Mouse (Mus musculus): ENCODE data around the gene Erbb3. TPM values are rescaled to one million over a fixed set of nuclear protein-coding genes. Genes with fewer than 3 reads are reported as not detected.
A peak's percentile ranks its signal among the peaks of the same experiment; 100 is the strongest.

The Erbb3 gene
- total and polyA plus RNA-seq, 3 experiments: 0.29 to 0.39 TPM; not detected in 1

DNA sequence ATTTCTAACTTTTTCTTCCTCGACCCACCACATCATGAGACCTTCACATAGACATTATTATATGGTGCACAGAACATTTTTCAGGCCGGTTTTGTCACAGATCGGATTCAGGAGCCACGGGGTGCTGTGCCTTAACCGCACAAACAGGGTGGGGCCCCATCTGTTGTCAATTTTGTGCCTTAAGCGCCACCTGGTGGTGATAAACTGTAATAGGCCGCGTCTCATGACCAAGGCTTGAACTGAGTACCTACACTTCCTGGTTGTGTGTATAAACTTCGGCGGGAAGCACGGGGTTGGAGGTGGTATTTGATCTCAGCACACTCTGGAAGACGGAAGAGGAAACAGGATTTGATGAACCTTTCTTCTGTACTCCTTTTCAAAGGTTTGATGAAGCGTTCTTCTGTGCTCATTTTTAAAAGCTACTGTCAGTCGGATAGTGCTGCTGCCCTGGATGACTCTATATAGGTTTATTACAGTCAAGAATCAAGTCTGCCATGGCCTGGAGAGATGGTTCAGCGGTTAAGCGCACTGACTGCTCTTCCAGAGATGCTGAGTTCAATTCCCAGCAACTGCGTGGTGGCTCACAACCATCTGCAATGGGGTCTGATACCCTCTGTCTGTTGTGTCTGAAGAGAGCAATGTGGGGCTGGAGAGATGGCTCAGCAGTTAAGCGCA is 53.0 kb downstream of the Erbb3 start:
- DNase-seq (ENCODE audit: low read depth, low spot score): peak; percentile 99
- H3K4me3 ChIP-seq (ENCODE audit: control insufficient read depth in 1 of 2, insufficient read depth in 1 of 2, low read depth in 2 of 2, low read length in 2 of 2): peak overlapping the region; percentile 44 to 58
- no peaks in the 10 kb centered on the region for H3K27me3 ChIP-seq (ENCODE audit: control insufficient read depth in 1 of 2, insufficient read depth in 2 of 2, low read length in 2 of 2)
- H3K79me2 ChIP-seq (ENCODE audit: control insufficient read depth, insufficient read depth, low read length, poor library complexity): no peaks in the 10 kb centered on the region
- peak overlapping the region; percentile 64 for H3K9ac ChIP-seq (ENCODE audit: control insufficient read depth, low read depth, low read length, poor library complexity, severe bottlenecking)
- H3K27ac ChIP-seq (ENCODE audit: control insufficient read depth, low read depth, low read length): peak overlapping the region; percentile 80
- peaks cover 0 to 11% of the 10 kb centered on the region in 2 experiments; a peak in 2 of 4 replicates for H3K4me1 ChIP-seq (ENCODE audit: control insufficient read depth in 1 of 2, insufficient read depth in 2 of 2, low read length in 2 of 2)
- no peaks in the 10 kb centered on the region for H3K9me3 ChIP-seq (replicated peaks; ENCODE audit: insufficient read depth, low read length)
- peaks cover 0 to 6% of the 10 kb centered on the region in 2 experiments; a peak in 2 of 4 replicates for H3K36me3 ChIP-seq (ENCODE audit: control insufficient read depth in 1 of 2, insufficient read depth in 2 of 2, low read length in 2 of 2)
- TF ChIP-seq RAD21 (IDR thresholded peaks at IDR 0.05; ENCODE audit: low read depth, low read length) (peak; percentile 97), POLR2A (IDR thresholded peaks at IDR 0.05; ENCODE audit: control insufficient read depth in 1 of 2, insufficient read depth in 1 of 2, low read depth in 1 of 2, low read length in 2 of 2, poor library complexity in 1 of 2) (peak in 1 of 2 experiments; percentile 51; a peak in 2 of 4 replicates), NELFE (IDR thresholded peaks at IDR 0.05; ENCODE audit: low read depth, low read length) (peak; percentile 64; the same call in 1 of the 2 replicates), POLR2AphosphoS2 (IDR thresholded peaks at IDR 0.05; ENCODE audit: low read length) (no peak), KAT2A (conservative IDR thresholded peaks at IDR 0.05; ENCODE audit: low read depth, low read length) (no peak), JUND (IDR thresholded peaks at IDR 0.05; ENCODE audit: low read depth, low read length) (0 out of 2 replicates have a peak, but pooled peaks have one; percentile 58), MXI1 (IDR thresholded peaks at IDR 0.05; ENCODE audit: low read depth, low read length) (peak; percentile 88), NRF1 (IDR thresholded peaks at IDR 0.05; ENCODE audit: insufficient read depth, low read depth, low read length, poor library complexity, severe bottlenecking) (no peak), TAL1 (IDR thresholded peaks at IDR 0.05; ENCODE audit: low read length) (no peak), POLR2AphosphoS5 (IDR thresholded peaks at IDR 0.05; ENCODE audit: borderline replicate concordance, low read depth, low read length) (no peak), GATA1 (IDR thresholded peaks at IDR 0.05; ENCODE audit: low read depth, low read length) (no peak), BHLHE40 (IDR thresholded peaks at IDR 0.05; ENCODE audit: borderline replicate concordance, low read depth, low read length) (peak; percentile 46), CTCF (IDR thresholded peaks at IDR 0.05 in 2 of 3, conservative IDR thresholded peaks at IDR 0.05 in 1 of 3; ENCODE audit: control insufficient read depth in 1 of 3, insufficient read depth in 1 of 3, low read depth in 2 of 3, low read length in 3 of 3, poor library complexity in 1 of 3, severe bottlenecking in 1 of 3) (peak in 2 of 3 experiments; percentile 79 to 84), MEF2A (IDR thresholded peaks at IDR 0.05; ENCODE audit: extremely low read depth, insufficient replicate concordance, low read depth, low read length, poor library complexity, severe bottlenecking) (no peak), USF1 (IDR thresholded peaks at IDR 0.05; ENCODE audit: low read depth, low read length) (peak; percentile 74), ZC3H11A (IDR thresholded peaks at IDR 0.05; ENCODE audit: low read depth, low read length) (peak; percentile 92), MAX (IDR thresholded peaks at IDR 0.05; ENCODE audit: low read length) (peak; percentile 89), SMC3 (IDR thresholded peaks at IDR 0.05; ENCODE audit: low read depth, low read length) (peak; percentile 95), CHD2 (IDR thresholded peaks at IDR 0.05; ENCODE audit: low read length) (no peak; the same call in 1 of the 2 replicates), MAZ (IDR thresholded peaks at IDR 0.05; ENCODE audit: low read depth, low read length) (peak; percentile 97), CHD1 (IDR thresholded peaks at IDR 0.05; ENCODE audit: low read depth, low read length) (no peak), ZMIZ1 (IDR thresholded peaks at IDR 0.05; ENCODE audit: low read depth, low read length) (peak; percentile 87), ZKSCAN1 (IDR thresholded peaks at IDR 0.05; ENCODE audit: low read depth, low read length) (no peak), ETS1 (IDR thresholded peaks at IDR 0.05; ENCODE audit: low read depth, low read length) (peak; percentile 76), MYC (IDR thresholded peaks at IDR 0.05; ENCODE audit: low read depth, low read length) (peak; percentile 87), UBTF (IDR thresholded peaks at IDR 0.05; ENCODE audit: borderline replicate concordance, insufficient read depth, low read depth, low read length) (no peak), GABPA (IDR thresholded peaks at IDR 0.05; ENCODE audit: low read depth, low read length) (no peak), TCF12 (IDR thresholded peaks at IDR 0.05; ENCODE audit: low read depth, low read length) (peak; percentile 58; the same call in 1 of the 2 replicates), SIN3A (IDR thresholded peaks at IDR 0.05; ENCODE audit: low read length) (peak; percentile 96), MAFK (IDR thresholded peaks at IDR 0.05; ENCODE audit: borderline replicate concordance, low read depth, low read length) (no peak), E2F4 (IDR thresholded peaks at IDR 0.05; ENCODE audit: borderline replicate concordance, low read depth, low read length) (peak; percentile 93), ELF1 (IDR thresholded peaks at IDR 0.05; ENCODE audit: low read depth, low read length) (peak; percentile 97), RCOR1 (IDR thresholded peaks at IDR 0.05; ENCODE audit: low read depth, low read length) (peak; percentile 65; the same call in 1 of the 2 replicates), USF2 (IDR thresholded peaks at IDR 0.05; ENCODE audit: borderline replicate concordance in 1 of 2, insufficient read depth in 1 of 2, low read depth in 1 of 2, low read length in 2 of 2) (no peak), EP300 (IDR thresholded peaks at IDR 0.05; ENCODE audit: low read depth in 1 of 2, low read length in 2 of 2) (peak; percentile 5 to 60; a peak in 2 of 4 replicates), ZNF384 (IDR thresholded peaks at IDR 0.05; ENCODE audit: low read depth, low read length) (peak; percentile 65)

All from MEL (cell line).